Mouse (Mus musculus): Measurements from ENCODE around the gene Prm2. TPM values are rescaled to one million over a fixed set of nuclear protein-coding genes. Genes with fewer than 3 reads are reported as not detected.

Gene Prm2
- total RNA-seq, 2 experiments from 2014 or later = not detected

DNA sequence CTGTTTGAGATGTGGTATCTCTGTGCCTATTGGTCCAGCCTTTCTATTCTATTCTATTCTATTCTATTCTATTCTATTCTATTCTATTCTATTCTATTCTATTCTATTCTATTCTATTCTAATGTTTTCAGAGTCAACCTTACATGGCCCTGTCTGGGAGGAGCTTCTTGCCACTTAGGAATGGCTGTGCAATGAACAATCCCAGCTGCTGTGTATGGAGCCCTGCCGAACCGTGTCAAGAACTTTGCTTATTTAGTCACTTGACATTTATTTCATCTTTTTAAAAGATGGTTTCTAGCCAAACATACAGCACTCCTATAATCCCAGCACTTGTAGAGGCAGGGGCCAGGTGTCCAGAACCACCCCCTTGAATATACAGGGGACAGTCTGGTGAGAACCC lies 31.6 kb downstream of the Prm2 start:
- DNase-seq (ENCODE audit: low spot score in 2 of 2) = no peak
- H3K4me3 ChIP-seq = no peak overlapping the region
- no peak overlapping the region for H3K27ac ChIP-seq
- no peak for TF ChIP-seq CTCF (conservative IDR thresholded peaks at IDR 0.05)

DNA sequence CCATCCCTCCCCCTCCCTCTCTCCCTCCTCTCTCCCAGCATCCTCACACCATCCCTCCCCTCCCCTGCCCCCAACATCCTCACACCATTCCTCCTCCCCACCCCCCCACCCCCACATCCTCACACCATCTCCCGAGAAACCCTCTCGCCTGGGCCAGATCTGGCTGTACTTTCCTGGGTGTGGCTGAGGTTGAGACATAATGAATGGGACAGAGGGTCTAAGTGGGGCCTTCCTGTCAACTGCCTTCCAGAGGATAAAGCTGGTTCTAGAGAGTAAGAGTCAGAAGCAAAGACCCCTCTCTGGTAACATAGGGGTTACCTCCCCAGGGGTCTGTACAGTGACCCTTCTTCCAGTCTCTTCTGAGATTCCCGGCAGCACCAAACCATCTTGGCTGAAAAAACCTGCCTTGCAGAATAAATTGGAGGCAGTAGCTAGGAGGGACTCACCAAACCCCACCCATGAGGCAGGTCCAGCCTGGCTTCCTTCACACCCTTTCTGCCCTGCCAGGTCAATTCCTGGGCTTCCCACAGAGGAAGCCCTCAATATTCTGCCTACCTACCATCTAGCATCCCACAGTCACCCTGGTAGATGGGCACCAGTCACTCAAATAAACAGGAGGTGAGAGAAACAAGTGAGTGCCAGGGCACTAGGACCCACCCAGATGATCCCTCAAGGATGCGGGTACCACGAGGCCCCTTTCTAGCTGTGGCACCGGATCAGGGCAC lies 32.2 kb downstream of the Prm2 start:
- Histone ChIP-seq H3K4me3 (no peak overlapping the region), H3K27ac (no peak overlapping the region)
- DNase-seq (ENCODE audit: low spot score in 2 of 2) = no peak
- TF ChIP-seq CTCF (conservative IDR thresholded peaks at IDR 0.05) = no peak

DNA sequence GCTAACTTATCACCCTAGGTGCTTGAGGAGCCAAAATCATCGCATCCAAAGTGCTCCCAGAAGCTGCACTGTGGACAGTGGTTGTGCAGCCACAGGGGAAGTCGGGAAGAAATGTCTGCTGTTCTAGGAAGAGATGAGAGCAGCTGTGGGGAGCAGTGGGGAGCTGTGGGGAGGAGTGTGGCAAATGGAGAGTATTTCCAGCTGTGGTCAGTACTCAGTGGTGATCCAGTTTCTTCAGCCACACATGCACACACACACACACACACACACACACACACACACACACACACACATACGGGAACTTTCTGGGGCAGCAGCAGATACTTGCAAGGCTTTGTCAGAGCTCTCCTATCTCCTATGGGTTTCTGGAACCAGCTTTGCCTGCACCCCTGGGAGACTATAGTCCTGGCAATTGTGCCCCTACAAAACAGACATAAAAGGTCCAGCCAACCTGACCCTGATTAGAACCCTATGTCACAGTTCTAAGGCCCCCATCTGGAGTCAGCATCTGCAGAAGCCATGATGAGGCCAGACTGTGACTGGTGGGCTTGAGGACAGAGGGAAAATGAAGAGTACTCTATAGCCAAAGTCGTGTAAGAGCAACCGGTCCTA lies 33.3 kb downstream of the Prm2 start:
- Histone ChIP-seq H3K27ac (no peak overlapping the region), H3K4me3 (no peak overlapping the region)
- no peak for TF ChIP-seq CTCF (conservative IDR thresholded peaks at IDR 0.05)
- DNase-seq (ENCODE audit: low spot score in 2 of 2) = no peak

DNA sequence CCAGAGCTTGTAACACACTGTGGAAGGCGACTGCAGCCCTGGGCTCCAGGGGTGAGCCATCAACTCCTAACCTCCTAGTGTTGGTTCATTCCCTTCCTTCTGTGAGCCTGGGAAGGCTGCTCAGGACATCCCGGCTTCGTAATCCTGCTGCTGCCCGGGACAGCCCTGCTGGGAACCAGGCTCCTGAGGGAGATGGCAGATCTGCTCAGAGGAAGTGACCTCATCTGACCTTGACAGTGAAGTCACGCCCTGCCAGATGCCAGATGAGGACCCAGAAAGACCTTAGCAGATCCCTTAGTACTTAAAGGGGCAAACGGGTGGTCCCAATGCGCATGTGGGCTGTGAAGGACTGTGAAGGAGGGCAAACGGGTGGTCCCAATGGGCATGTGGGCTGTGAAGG lies 34.8 kb downstream of the Prm2 start:
- Histone ChIP-seq H3K27ac (no peak overlapping the region), H3K4me3 (no peak overlapping the region)
- DNase-seq (ENCODE audit: low spot score in 2 of 2) = no peak
- TF ChIP-seq CTCF (conservative IDR thresholded peaks at IDR 0.05) = no peak

DNA sequence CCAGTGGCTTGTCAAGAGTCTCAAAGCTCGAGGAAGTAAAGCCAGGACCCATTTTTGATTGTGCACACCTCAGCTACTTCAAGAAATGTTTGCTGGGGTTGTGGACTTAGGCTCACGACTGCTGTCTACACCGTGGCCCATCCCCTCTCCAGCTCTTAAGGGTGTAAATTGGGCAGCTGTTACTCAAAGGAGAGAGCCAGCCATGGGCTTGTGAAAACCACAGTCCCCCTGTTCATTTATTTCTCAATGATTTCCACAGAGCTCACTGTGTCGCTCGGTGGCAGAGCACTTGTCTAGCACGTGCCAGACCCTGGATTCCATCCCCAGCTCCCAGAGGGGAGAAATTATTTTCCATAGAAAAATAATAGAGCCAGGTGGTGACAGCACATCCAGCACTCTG lies 39.8 kb downstream of the Prm2 start:
- no peak for TF ChIP-seq CTCF (conservative IDR thresholded peaks at IDR 0.05)
- DNase-seq (ENCODE audit: low spot score in 2 of 2) = no peak
- H3K4me3 ChIP-seq = no peak overlapping the region

DNA sequence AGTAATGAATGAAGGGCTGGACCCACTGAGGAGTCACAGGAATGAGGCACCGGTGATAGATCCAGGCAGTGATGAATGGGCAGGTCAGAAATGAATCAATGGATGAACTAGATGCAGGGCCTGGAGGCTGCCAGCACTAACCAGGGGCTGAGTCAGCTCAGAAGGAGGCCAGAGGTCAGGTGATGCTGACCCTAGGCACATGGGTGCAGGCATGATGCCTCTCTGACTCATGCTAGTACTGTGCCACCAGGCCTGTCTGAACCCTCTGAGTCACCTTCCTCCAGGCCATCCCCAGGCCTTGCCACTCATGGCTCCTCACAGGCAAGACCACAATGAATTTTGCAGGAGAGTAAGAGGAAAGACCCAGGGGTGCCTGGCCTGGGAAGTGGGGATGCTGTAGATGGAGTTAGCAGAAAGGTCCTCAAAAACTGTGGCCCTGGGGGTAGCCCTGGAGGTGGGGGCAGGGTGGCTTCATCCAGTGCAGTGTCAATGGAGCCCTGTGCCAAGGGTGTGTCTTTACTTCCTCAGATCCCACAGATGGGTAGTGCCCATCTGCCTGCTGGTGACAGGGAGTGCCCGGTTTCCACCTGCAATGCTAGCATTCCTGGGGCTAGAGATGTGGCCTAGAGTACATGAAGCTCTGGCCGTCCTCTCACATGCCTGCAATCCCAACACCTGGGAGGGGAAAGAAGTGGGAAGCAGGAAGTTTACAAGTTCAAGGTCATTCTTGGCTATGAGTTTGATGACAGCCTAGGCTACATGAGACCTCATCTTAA lies 41.2 kb downstream of the Prm2 start:
- no peak overlapping the region for H3K27ac ChIP-seq
- no peak for TF ChIP-seq CTCF (conservative IDR thresholded peaks at IDR 0.05)
- DNase-seq (ENCODE audit: low spot score in 2 of 2) = no peak
- H3K4me3 ChIP-seq = no peak overlapping the region

More for the DNA sequence above, 39.8 kb downstream of the Prm2 start:
- no peak overlapping the region for H3K27ac ChIP-seq

DNA sequence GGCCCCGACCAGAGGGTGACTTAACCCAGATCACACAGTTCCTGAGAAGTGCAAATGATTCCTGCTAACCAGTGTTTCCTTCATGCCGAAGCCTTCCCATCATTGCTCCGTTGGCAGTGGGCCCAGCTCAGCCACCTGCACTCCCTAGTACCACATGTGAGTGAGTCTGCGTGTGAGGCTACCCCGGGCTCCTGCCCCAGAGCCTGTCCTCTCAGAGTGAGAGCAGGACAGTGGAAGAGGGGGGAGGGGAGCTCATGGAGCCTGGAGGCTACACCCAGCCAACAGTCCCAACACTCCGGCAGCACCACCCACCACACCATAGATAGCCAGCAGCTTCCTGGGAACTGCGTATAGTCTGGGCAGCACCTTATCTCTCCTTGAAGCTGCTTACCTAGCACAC lies 46.1 kb downstream of the Prm2 start:
- Histone ChIP-seq H3K27ac (no peak overlapping the region), H3K4me3 (no peak overlapping the region)
- peak; percentile 28 to 52 for DNase-seq (ENCODE audit: low spot score in 2 of 2)
- TF ChIP-seq CTCF (conservative IDR thresholded peaks at IDR 0.05) = no peak

DNA sequence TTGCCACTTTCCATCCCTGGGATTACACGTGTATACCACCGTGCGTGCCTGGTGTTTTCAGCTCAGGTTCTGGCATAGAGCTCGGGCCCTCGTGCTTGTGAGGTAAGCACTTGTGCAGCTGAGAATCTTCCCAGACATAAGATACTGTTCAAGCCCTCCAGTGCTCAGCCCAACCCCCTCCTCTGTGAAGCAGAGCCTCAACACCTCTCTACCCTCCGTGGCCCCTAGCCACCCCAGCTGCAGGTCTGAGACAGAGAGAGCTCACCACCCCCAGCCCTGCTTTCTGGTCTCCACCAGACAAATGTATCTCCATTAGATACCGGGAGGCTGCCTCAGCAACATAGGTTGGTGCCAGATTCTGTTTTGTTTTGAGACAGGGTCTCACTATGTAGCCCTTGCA lies 46.7 kb downstream of the Prm2 start:
- Histone ChIP-seq H3K27ac (no peak overlapping the region), H3K4me3 (no peak overlapping the region)
- TF ChIP-seq CTCF (conservative IDR thresholded peaks at IDR 0.05) = no peak
- no peak for DNase-seq (ENCODE audit: low spot score in 2 of 2)

Other genes starting within 250 kb of the Prm2 start
- under 1 TPM; 0.59 to 0.97 TPM for gene Socs1, start 10.6 kb downstream of the Prm2 start, total RNA-seq (2021)
- gene Tnp2, start 7.5 kb downstream of the Prm2 start, total RNA-seq (2021) = not detected
- gene Prm3, start 5.2 kb downstream of the Prm2 start, total RNA-seq (2021) = not detected
- gene Prm1, start 9.7 kb upstream of the Prm2 start, total RNA-seq (2021) = not detected
- gene Gm11172, start 16.8 kb upstream of the Prm2 start, total RNA-seq (2021) = not detected
- gene Rmi2, start 38.9 kb upstream of the Prm2 start, total RNA-seq (2021) = under 1 TPM; 0.15 to 0.22 TPM

Measured in layer of hippocampus, adult 2 months (tissue).